Mouse (Mus musculus) hindbrain, embryonic 12.5 days (tissue): Measurements from ENCODE around the gene Il9r. TPM values are rescaled to one million over a fixed set of nuclear protein-coding genes. Genes with fewer than 3 reads are reported as not detected.

ENCODE experiments used
- ATAC-seq: fragments of 200-750 bp; cut with Nextera tagmentation; 2 replicates; pipeline ENCODE4 v1.8.0; 2017; ENCODE audit warnings: moderate TSS enrichment; ENCODE audit not compliant: low FRiP score
- H3K27ac ChIP-seq: fragments of 300-500 bp; sonication (generic); 2 replicates; pipeline ENCODE4 v1.5.1; 2016; ENCODE audit warnings: mild to moderate bottlenecking
- H3K27me3 ChIP-seq: fragments of 300-500 bp; sonication (generic); 2 replicates; pipeline ENCODE4 v1.6.1; 2016; ENCODE audit warnings: mild to moderate bottlenecking
- H3K36me3 ChIP-seq: fragments of 300-500 bp; sonication (generic); 2 replicates; pipeline ENCODE4 v1.6.1; 2016; ENCODE audit warnings: mild to moderate bottlenecking
- H3K4me1 ChIP-seq: fragments of 300-500 bp; sonication (generic); 2 replicates; pipeline ENCODE4 v1.6.1; 2016
- H3K4me2 ChIP-seq: fragments of 300-500 bp; sonication (generic); replicated peaks from 2 replicates; pipeline ENCODE4 v1.6.1; 2016; ENCODE audit warnings: mild to moderate bottlenecking
- H3K4me3 ChIP-seq: fragments of 300-500 bp; sonication (generic); 2 replicates; pipeline ENCODE4 v1.5.1; 2016; ENCODE audit warnings: mild to moderate bottlenecking
- H3K9ac ChIP-seq: fragments of 300-500 bp; sonication (generic); 2 replicates; pipeline ENCODE4 v1.6.1; 2016; ENCODE audit warnings: mild to moderate bottlenecking, moderate library complexity
- H3K9me3 ChIP-seq: fragments of 300-500 bp; sonication (generic); replicated peaks from 2 replicates; pipeline ENCODE4 v1.6.1; 2016; ENCODE audit warnings: mild to moderate bottlenecking
- WGBS: fragments of 180-500 bp; shearing (Covaris S2); methylation state at CpG from one replicate; pipeline ENCODE4 v1.1.7; 2016; 5-methylcytosine and 5-hydroxymethylcytosine counted together
- polyA plus RNA-seq: library from polyadenylated mRNA; unstranded; fragments of >200 nt; fragmentation: Nextera tagmentation; extraction: Ambion mirVana; gene quantifications from 2 replicates; pipeline ENCODE4 v1.2.1, GENCODE M21; 2016

Il9r gene
- polyA plus RNA-seq, 1 experiment from 2014 or later, result not detected

DNA sequence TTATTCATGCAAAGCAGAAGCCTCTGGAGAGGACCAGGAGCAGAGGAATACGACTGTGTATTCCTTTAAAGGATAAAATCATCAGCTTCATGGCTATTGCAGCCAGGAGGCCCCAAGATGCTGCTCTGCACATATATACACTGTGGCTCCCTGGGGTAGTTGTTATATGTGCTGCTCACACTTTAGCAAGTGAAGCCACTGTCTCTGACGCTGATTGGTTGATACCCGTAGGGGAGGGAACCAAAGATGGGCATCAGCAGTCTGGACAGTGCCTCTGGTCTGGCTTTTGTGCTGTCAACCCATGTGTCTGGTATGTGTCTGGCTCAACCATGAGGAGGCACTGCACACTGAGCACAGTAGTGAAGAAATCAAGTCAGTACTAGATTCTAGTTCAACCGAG lies 33.4 kb downstream of the Il9r start:
- no peak overlapping the region for H3K4me3 ChIP-seq
- H3K27me3 ChIP-seq, result no peaks in the 10 kb centered on the region
- H3K4me1 ChIP-seq, result peaks cover 7% of the 10 kb centered on the region
- no peaks in the 10 kb centered on the region for H3K9me3 ChIP-seq
- ATAC-seq, result no peak
- H3K27ac ChIP-seq, result no peak overlapping the region
- H3K9ac ChIP-seq, result no peak overlapping the region
- no peaks in the 10 kb centered on the region for H3K36me3 ChIP-seq
- no peak overlapping the region for H3K4me2 ChIP-seq
- WGBS, result 77% methylated on average over 4 of the region's 4 CpGs

DNA sequence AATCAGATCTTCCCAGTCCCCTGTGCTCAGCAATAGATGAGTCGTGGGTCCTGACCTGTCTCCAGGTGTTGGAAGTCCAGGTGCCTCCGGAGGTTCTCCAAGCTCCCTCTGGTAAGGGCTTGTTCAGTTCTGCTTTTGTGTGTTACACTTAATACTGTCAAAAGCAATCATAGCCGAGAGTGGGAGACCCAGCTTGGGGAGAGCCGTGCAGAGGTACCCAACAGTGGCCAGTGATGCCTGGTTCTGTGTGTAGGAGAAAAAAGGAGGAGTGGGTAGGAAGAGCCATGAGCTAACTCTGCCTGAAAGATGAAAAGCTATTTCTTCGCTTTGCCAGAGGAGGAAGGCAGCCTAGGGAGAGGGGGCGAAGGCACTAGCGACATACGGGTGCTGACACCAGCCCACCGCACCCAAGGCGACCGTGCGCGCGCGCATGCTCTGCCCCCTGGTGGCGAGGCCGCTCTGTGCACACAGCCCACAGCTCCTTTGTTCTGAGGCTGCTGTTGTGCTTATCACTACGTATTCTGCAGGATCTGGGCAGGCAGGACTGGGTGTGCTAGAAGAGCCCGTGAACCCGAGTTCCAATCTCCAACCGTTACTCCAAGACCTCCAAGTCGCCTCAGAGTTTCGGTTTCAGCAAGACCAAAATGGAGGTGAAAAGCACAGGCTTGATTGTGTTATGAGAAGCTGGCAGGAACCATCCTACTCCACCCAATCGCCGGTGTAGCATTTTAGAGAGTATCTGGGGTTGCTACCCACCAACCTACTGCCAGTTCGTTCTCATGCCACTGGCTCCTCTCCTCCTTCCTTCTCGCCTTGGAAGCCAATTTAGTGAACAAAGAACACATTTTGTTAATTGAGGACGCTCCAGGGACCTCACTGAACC lies 37.9 kb downstream of the Il9r start:
- Histone ChIP-seq H3K9ac (peak overlapping the region; percentile 45), H3K9me3 (no peaks in the 10 kb centered on the region), H3K4me3 (peak overlapping the region; percentile 25), H3K27ac (peak overlapping the region; percentile 90), H3K36me3 (no peaks in the 10 kb centered on the region), H3K27me3 (no peaks in the 10 kb centered on the region), H3K4me2 (peak overlapping the region; percentile 55), H3K4me1 (peaks cover 22% of the 10 kb centered on the region)
- WGBS, result 15% methylated on average over 28 of the region's 28 CpGs
- peak; percentile 88 for ATAC-seq

DNA sequence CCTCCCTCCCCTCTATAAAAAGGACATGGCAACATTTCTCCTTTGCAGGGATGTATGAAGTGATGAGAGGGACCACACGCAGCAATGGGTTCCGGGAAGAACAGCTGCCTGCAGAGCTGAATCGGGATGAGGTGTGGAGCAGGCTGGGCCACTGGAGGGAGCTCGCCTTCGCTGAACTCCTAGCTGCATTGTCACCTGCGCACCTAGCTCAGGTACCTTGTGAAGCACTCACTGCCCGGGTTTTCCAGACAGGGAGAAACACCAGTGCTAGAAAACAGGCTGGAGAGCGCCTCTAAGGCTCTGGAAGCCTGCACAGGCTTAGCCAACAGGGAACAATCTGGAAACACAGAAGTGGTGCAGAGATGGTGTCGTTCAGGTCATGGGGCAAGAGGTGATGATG lies 38.6 kb downstream of the Il9r start:
- H3K27me3 ChIP-seq, result no peaks in the 10 kb centered on the region
- WGBS, result 7% methylated on average over 9 of the region's 9 CpGs
- peak overlapping the region; percentile 45 for H3K9ac ChIP-seq
- no peaks in the 10 kb centered on the region for H3K9me3 ChIP-seq
- H3K4me1 ChIP-seq, result peaks cover 27% of the 10 kb centered on the region
- H3K4me2 ChIP-seq, result peak overlapping the region; percentile 55
- no peaks in the 10 kb centered on the region for H3K36me3 ChIP-seq
- H3K4me3 ChIP-seq, result peak overlapping the region; percentile 25
- peak overlapping the region; percentile 90 for H3K27ac ChIP-seq
- ATAC-seq, result peak; percentile 18; the same call in 1 of the 2 replicates

DNA sequence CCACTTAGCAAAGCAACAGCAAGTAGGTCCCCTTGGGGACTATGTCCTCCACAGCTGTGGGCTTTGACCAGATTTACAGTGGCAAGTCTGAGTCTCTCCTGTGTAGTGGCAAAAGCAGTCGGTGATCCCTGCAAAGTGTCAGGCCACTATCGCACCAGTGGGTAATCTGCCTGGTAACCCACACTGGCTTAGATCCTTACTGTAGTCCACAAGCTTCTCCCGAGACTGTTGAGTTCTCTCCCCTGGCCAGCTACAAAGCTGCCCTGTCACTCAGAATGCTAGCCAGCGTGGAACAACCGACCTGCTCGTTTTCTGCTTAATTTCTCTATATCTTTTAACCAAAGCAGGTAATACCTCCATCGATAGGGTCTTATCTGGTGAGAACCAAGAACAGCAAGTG lies 39.7 kb downstream of the Il9r start:
- no peak overlapping the region for H3K4me3 ChIP-seq
- WGBS, result 81% methylated on average over 7 of the region's 7 CpGs
- H3K9ac ChIP-seq, result no peak overlapping the region
- ATAC-seq, result no peak
- H3K9me3 ChIP-seq, result no peaks in the 10 kb centered on the region
- no peak overlapping the region for H3K4me2 ChIP-seq
- no peaks in the 10 kb centered on the region for H3K27me3 ChIP-seq
- H3K4me1 ChIP-seq, result peaks cover 27% of the 10 kb centered on the region
- no peak overlapping the region for H3K27ac ChIP-seq
- H3K36me3 ChIP-seq, result no peaks in the 10 kb centered on the region

DNA sequence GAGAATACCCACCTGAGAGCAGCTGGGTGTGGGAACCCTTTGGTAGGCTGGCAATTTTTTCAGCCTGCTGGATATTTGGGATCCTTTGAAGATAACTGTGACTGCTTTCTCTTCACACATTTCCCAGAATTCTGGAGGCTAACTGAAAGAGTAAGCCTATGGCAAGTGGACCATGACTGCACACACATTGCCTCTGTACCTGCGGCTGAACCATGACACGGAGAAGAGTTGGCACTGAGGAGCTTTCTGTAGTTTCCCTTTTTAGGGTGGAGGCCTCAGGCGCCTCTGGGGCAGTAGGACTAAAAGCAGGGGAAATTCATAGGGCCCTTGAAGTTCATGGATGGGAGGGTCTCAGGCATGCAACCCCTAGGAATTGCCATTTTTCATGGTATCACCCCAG lies 40.9 kb downstream of the Il9r start:
- ATAC-seq, result no peak
- Histone ChIP-seq H3K27me3 (no peaks in the 10 kb centered on the region), H3K27ac (peak overlapping the region; percentile 88; the same call in 1 of the 2 replicates), H3K36me3 (no peaks in the 10 kb centered on the region), H3K4me3 (no peak overlapping the region), H3K9ac (no peak overlapping the region), H3K4me1 (peaks cover 27% of the 10 kb centered on the region), H3K4me2 (no peak overlapping the region), H3K9me3 (no peaks in the 10 kb centered on the region)
- WGBS, result 95% methylated on average over 3 of the region's 3 CpGs

DNA sequence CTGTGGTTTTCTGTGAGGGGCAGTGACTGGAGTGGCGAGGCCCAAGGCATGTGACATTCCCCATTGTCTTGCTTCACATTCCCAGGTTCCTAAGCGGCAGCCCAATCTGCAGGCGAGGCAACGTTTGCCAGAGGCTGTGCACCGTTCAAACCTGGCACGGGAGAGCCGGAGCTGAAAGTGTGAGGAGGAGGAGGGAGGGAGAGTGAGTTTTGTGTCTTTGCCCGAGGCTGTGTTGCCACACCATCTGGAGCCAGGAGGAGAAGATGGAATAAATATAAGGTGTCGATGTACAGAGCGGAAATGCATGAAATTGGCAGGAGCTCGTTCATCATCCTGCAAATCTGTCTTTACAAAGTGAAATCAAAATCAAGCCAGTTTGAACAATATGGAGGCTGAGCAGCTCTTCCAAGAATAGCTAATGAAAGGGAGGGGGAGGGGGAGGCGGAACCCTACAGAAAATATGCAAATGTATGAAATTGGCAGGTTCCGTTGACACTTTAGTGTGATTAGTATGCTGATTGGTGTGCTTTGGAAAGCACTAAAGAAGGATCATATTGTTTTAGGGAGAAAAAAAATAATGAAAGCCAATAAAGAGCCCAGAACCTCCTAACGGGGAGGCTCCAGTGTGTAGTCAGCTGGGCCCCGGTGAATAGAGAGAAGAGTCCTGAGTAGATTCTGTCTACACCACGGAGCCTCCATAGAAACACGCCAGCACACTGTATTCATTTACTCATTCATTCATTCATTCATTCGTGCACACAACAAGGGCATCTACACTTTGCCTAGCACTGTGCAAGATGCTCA lies 42.1 kb downstream of the Il9r start:
- Histone ChIP-seq H3K4me3 (no peak overlapping the region), H3K9me3 (no peaks in the 10 kb centered on the region), H3K27ac (peak overlapping the region; percentile 88), H3K4me2 (peak overlapping the region; percentile 35), H3K9ac (no peak overlapping the region), H3K36me3 (no peaks in the 10 kb centered on the region), H3K4me1 (peaks cover 27% of the 10 kb centered on the region), H3K27me3 (no peaks in the 10 kb centered on the region)
- peak; percentile 75 for ATAC-seq
- WGBS, result 34% methylated on average over 18 of the region's 18 CpGs

DNA sequence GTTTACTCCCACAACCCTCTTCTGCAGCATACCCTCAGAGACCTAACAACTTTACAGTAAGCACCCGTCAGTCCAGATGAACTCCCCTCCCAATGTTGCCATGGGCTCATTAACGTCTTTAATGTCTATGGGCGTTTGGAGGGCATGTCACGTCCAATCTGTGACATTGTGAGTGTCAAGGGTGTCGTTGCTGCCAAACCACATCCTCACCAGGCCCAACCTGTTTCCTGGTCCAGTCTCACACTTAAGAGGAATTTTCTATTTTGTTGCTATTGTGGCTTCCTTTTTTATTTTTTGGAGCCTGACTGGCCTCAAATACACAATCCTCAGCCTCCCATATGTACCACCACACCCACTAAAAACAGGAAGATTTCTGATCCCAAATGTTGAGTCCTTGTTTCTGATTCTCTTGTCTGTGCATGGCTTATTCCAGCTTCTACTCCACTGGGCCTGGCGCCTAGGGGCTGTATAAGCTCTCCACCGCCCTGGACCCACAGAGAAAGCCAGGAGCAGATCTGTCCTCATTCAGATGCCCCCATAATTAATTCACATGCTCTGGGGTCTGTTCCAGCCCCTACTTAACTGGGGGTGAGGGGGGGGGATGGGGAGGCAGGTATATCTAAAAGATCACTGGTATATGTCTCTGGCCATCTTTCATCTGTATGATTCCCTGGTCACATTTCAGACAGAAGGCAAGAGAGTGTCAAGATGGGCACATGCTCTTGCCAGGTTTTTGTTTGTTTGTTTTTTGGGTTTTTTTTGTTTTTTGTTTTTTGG lies 43.0 kb downstream of the Il9r start:
- Histone ChIP-seq H3K27me3 (no peaks in the 10 kb centered on the region), H3K9ac (no peak overlapping the region), H3K4me3 (no peak overlapping the region), H3K27ac (peak overlapping the region; percentile 88), H3K36me3 (no peaks in the 10 kb centered on the region), H3K9me3 (no peaks in the 10 kb centered on the region), H3K4me1 (peaks cover 24% of the 10 kb centered on the region), H3K4me2 (no peak overlapping the region)
- ATAC-seq, result no peak
- WGBS, result 67% methylated on average over 7 of the region's 7 CpGs

DNA sequence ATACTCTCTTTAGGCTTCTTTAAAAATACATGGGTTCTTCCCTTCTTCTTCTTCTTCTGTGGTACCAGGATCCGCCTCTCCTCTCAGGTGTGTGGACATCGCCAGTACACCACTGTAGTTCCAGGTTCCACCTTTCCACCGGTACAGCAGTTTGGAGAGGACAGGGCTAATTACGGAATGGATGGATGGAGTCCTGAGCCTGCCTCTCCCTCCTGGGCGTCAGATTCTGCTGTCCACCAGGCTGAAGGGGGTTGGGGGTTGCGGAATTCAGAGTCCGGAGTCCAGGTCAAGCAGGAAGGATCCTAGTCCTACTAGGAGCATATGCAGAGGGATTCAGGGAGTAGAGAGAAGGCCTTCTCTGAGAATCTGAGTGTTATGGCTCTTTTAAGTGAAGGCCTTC lies 46.9 kb downstream of the Il9r start:
- Histone ChIP-seq H3K27me3 (no peaks in the 10 kb centered on the region), H3K9ac (no peak overlapping the region), H3K9me3 (no peaks in the 10 kb centered on the region), H3K4me2 (no peak overlapping the region), H3K27ac (no peak overlapping the region), H3K36me3 (no peaks in the 10 kb centered on the region), H3K4me3 (no peak overlapping the region), H3K4me1 (peaks cover 13% of the 10 kb centered on the region; the same call in 1 of the 2 replicates)
- no peak for ATAC-seq
- 84% methylated on average over 7 of the region's 7 CpGs for WGBS

DNA sequence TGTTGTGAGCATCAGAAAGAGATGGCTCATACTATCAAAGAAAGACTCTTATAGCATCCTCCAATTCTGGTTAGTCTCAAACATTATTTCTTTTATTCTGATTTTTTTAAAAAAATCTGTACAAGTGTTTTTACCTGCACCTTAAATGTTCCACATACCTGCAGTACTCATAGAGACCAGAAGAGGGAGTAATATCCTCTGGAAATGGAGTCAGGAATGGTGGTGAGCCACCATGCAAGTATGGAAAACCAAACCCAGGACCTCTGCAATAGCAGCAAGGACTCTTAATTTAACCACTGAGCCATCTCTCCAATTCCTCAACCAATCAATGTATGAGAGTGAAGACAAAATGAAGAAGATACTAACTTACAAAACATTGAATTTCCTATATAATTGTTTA lies 47.3 kb downstream of the Il9r start:
- no peak overlapping the region for H3K9ac ChIP-seq
- peaks cover 9% of the 10 kb centered on the region; the same call in 1 of the 2 replicates for H3K4me1 ChIP-seq
- no peak for ATAC-seq
- H3K9me3 ChIP-seq, result no peaks in the 10 kb centered on the region
- no peaks in the 10 kb centered on the region for H3K27me3 ChIP-seq
- no peaks in the 10 kb centered on the region for H3K36me3 ChIP-seq
- H3K27ac ChIP-seq, result no peak overlapping the region
- no peak overlapping the region for H3K4me2 ChIP-seq
- no peak overlapping the region for H3K4me3 ChIP-seq

DNA sequence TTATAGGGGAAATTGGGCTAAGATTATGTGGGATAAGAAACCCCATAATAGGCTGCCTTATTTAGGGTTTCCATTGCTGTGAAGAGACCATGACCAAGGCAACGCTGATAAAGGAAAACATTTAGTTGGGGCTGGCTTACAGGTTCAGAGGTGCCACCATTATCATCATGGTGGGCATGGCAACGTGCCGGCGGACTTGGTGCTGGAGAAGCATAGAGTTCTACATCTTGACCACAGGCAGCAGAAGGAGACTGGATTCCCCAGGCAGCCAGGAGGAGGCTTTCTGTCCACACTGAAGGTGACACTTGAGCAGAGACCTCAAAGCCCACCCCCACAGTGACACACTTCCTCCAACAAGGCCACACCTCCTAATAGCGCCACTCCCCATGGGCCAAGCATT lies 48.8 kb downstream of the Il9r start:
- no peak for ATAC-seq
- H3K4me3 ChIP-seq, result no peak overlapping the region
- no peaks in the 10 kb centered on the region for H3K27me3 ChIP-seq
- no peak overlapping the region for H3K9ac ChIP-seq
- no peaks in the 10 kb centered on the region for H3K4me1 ChIP-seq
- no peak overlapping the region for H3K4me2 ChIP-seq
- H3K27ac ChIP-seq, result no peak overlapping the region
- WGBS, result 97% methylated on average over 5 of the region's 5 CpGs
- H3K9me3 ChIP-seq, result no peaks in the 10 kb centered on the region
- H3K36me3 ChIP-seq, result no peaks in the 10 kb centered on the region

DNA sequence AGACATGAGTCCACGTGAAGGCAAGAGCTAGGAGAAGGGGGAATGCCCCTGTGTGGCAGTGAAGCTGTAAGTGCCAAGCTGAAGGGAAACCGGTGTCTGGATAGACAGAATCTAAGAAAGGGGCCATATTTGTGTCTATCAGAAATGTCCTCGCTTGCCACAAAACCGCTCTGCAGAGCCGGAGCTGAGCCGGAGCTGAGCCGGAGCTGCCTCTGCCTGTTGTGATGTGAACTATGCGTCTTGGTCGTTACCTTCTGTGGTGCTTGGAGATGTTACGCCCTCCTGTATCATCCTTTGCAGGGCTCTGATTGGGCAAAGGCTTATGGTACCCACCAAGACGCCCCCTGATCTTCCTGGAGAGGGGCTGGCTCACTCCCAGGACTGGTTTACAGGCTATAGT lies 50.5 kb downstream of the Il9r start:
- no peak overlapping the region for H3K4me3 ChIP-seq
- no peak overlapping the region for H3K9ac ChIP-seq
- H3K4me2 ChIP-seq, result no peak overlapping the region
- ATAC-seq, result no peak
- H3K27ac ChIP-seq, result no peak overlapping the region
- no peaks in the 10 kb centered on the region for H3K9me3 ChIP-seq
- H3K36me3 ChIP-seq, result no peaks in the 10 kb centered on the region
- no peaks in the 10 kb centered on the region for H3K4me1 ChIP-seq
- 78% methylated on average over 11 of the region's 11 CpGs for WGBS
- no peaks in the 10 kb centered on the region for H3K27me3 ChIP-seq

DNA sequence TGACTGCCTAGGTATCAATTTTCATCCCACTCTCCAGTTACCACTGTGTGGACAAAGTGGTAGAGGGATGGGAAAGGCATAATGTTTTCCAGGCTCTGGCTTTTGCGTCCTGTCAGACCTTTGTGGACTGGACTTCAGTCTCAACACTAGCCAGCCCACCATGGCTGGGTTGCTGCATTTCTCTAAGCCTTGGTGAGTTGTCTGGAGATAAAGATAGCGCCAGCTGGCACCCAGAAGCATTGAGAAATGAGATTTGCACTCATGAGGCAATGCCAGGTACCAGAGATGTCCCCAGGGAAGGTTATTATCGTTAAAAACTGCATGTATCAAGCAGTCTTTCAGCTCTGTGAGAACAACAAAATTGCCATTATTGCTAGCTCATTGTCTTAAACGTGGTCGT lies 57.3 kb downstream of the Il9r start:
- H3K36me3 ChIP-seq, result no peaks in the 10 kb centered on the region
- peak overlapping the region; percentile 82 for H3K27ac ChIP-seq
- H3K4me1 ChIP-seq, result peaks cover 36% of the 10 kb centered on the region
- no peak overlapping the region for H3K4me2 ChIP-seq
- H3K9me3 ChIP-seq, result no peaks in the 10 kb centered on the region
- ATAC-seq, result no peak
- no peak overlapping the region for H3K4me3 ChIP-seq
- no peaks in the 10 kb centered on the region for H3K27me3 ChIP-seq
- no peak overlapping the region for H3K9ac ChIP-seq
- WGBS, result 67% methylated on average over 5 of the region's 5 CpGs
